Mouse (Mus musculus) megakaryocyte, embryonic 14.5 days (primary cell): Measurements from ENCODE around the gene Dlst.

Source experiments
- FLI1 ChIP-seq: IDR thresholded peaks from 2 replicates; pipeline ENCODE4 v1.6.1; 2012; ENCODE audit warnings: low read length, inconsistent platforms, mixed read lengths
- GATA1 ChIP-seq: IDR thresholded peaks from 3 replicates; pipeline ENCODE4 v1.6.1; 2012; ENCODE audit warnings: mixed read lengths, low read length, inconsistent platforms, borderline replicate concordance

DNA sequence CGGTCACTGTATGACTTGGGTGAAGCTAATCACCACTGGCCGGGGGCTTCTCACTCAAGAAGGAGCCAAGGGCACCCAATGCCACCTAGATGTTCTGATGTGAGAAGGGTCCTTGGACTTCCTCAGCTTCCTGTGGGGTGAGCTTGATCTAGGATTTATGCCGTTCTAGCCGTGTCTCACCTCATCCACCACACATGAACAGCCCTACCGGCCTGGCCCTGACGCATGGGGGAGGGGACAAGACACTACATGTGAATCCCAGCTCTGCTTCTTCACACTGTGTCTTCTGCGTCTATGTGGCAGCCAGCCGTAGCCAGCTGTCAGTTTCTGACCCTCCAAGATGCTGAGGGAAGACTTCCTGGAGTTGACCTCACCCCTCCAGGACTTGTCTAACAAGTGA lies 48.2 kb downstream of the Dlst start:
- TF ChIP-seq FLI1 (no peak), GATA1 (no peak)
